Mouse (Mus musculus) stomach, embryonic 14.5 days (tissue): Measurements from ENCODE around the gene AF067063. TPM values are rescaled to one million over a fixed set of nuclear protein-coding genes. Genes with fewer than 3 reads are reported as not detected.
A peak's percentile ranks its signal among the peaks of the same experiment; 100 is the strongest.

ENCODE experiments used
- ATAC-seq: fragments of 200-750 bp; cut with Nextera tagmentation; 2 replicates; pipeline ENCODE4 v1.8.0; 2017; ENCODE audit warnings: low read depth, moderate TSS enrichment; ENCODE audit not compliant: insufficient number of reproducible peaks, insufficient read depth, low FRiP score
- H3K27ac ChIP-seq: fragments of 300-500 bp; sonication (generic); 2 replicates; pipeline ENCODE4 v1.5.1; 2014; ENCODE audit warnings: mild to moderate bottlenecking, low read length, moderate library complexity, mixed read lengths
- H3K27me3 ChIP-seq: fragments of 300-500 bp; sonication (generic); 2 replicates; pipeline ENCODE4 v1.6.1; 2014; ENCODE audit warnings: low read length, control low read depth, mixed read lengths; ENCODE audit not compliant: control insufficient read depth, insufficient read depth
- H3K36me3 ChIP-seq: fragments of 300-500 bp; sonication (generic); 2 replicates; pipeline ENCODE4 v1.6.1; 2014; ENCODE audit warnings: mild to moderate bottlenecking, control low read depth, low read length, moderate library complexity, mixed read lengths; ENCODE audit not compliant: control insufficient read depth, insufficient read depth
- H3K4me1 ChIP-seq: fragments of 300-500 bp; sonication (generic); 2 replicates; pipeline ENCODE4 v1.6.1; 2014; ENCODE audit warnings: low read length, control low read depth, mixed read lengths; ENCODE audit not compliant: control insufficient read depth, insufficient read depth
- H3K4me2 ChIP-seq: fragments of 300-500 bp; sonication (generic); replicated peaks from 2 replicates; pipeline ENCODE4 v1.6.1; 2014; ENCODE audit warnings: low read depth, low read length, control low read depth
- H3K4me3 ChIP-seq: fragments of 300-500 bp; sonication (generic); 2 replicates; pipeline ENCODE4 v1.5.1; 2014; ENCODE audit warnings: low read depth, low read length, control low read depth
- H3K9ac ChIP-seq: fragments of 300-500 bp; sonication (generic); replicated peaks from 2 replicates; pipeline ENCODE4 v1.6.1; 2014; ENCODE audit warnings: low read depth, mild to moderate bottlenecking, control low read depth, low read length, moderate library complexity, mixed read lengths
- H3K9me3 ChIP-seq: fragments of 300-500 bp; sonication (generic); 2 replicates; pipeline ENCODE4 v1.6.1; 2016; ENCODE audit warnings: low read depth, low read length, control low read depth; ENCODE audit not compliant: control insufficient read depth
- WGBS: fragments of 180-500 bp; shearing (Covaris S2); extraction: QIAGEN DNeasy Blood & Tissue Kit; methylation state at CpG from one replicate; pipeline ENCODE4 v1.1.7; 2014; 5-methylcytosine and 5-hydroxymethylcytosine counted together
- polyA plus RNA-seq: library from polyadenylated mRNA; unstranded; fragments of >200 nt; fragmentation: Nextera tagmentation; extraction: Ambion mirVana; gene quantifications from 2 replicates; pipeline ENCODE4 v1.2.1, GENCODE M21; 2014

Gene AF067063
- polyA plus RNA-seq, 1 experiment from 2014 or later = not detected

DNA sequence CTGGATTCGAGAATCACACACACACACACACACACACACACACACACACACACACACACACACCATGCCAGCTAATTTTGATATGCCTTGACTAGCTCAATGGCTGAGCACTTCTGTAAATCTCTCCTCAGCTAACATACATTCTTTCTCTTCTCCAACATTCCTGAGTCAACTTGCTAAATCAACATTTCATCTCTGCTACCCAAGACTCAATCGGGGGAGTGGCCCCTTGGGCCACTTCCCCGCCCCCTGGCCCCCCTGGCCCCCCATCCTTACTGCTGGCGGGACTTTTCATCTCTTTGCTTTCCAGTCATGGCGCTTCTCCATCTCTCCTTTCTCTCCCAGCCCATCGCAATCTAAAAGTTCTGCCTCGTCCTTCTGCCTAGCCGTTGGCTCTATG, 13.2 kb downstream of the AF067063 start:
- Histone ChIP-seq H3K9me3 (no peaks in the 10 kb centered on the region), H3K27ac (no peak overlapping the region), H3K4me2 (no peak overlapping the region), H3K27me3 (no peaks in the 10 kb centered on the region), H3K4me1 (no peaks in the 10 kb centered on the region), H3K36me3 (no peaks in the 10 kb centered on the region), H3K4me3 (no peak overlapping the region), H3K9ac (no peak overlapping the region)
- 46% methylated on average over 8 of the region's 8 CpGs for whole genome bisulfite sequencing
- peak; percentile 46; the same call in 1 of the 2 replicates for ATAC-seq

DNA sequence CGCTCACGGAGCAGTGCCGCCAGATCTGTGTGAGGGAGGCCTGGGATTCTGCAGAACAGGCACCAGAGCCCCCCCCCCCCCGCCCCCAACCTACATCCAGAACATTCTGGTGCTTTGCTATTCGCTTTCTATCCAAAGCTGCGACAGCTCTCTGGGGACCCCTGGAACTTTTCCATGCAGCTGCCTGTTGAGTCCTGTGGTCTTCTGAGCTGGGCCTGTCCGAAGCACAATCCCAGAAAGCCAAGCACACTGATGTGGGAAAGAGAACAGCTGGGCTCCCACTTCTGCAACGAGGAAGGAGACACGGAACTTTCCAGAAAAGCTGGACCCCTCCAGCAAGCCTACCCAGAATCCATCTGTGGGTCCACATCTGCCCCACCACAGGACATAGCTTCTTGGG, 20.0 kb downstream of the AF067063 start:
- no peak for ATAC-seq

DNA sequence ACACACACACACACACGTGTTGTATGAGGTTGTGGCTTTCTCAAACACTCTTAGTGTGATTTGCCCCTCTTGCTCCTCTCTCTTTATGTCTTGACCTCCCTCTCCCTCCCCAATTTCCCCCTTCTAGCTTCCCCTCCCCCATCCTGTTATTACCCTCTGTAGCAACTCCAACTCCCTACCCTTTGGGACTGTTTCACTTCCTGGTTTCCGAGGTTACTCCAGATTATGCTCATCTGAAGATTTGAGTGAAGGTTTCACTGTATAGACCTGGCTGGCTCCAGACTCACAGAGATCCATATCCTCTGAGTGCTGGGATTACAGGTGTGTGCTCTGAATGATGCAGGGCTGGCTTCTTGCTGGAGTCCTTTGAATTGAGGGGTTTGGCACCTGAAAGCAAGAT, 21.1 kb downstream of the AF067063 start:
- no peak for ATAC-seq
- Histone ChIP-seq H3K4me2 (no peak overlapping the region), H3K27me3 (no peaks in the 10 kb centered on the region), H3K27ac (no peak overlapping the region), H3K4me3 (no peak overlapping the region), H3K9me3 (no peaks in the 10 kb centered on the region), H3K9ac (no peak overlapping the region), H3K36me3 (no peaks in the 10 kb centered on the region), H3K4me1 (no peaks in the 10 kb centered on the region)
- 74% methylated on average over 2 of the region's 2 CpGs for WGBS

More for the DNA sequence above, 20.0 kb downstream of the AF067063 start:
- no peak overlapping the region for H3K4me2 ChIP-seq
- H3K4me3 ChIP-seq = no peak overlapping the region
- H3K27ac ChIP-seq = no peak overlapping the region
- no peak overlapping the region for H3K9ac ChIP-seq
- no peaks in the 10 kb centered on the region for H3K27me3 ChIP-seq
- no peaks in the 10 kb centered on the region for H3K9me3 ChIP-seq
- no peaks in the 10 kb centered on the region for H3K36me3 ChIP-seq
- no peaks in the 10 kb centered on the region for H3K4me1 ChIP-seq
- WGBS = 83% methylated on average over 9 of the region's 9 CpGs

DNA sequence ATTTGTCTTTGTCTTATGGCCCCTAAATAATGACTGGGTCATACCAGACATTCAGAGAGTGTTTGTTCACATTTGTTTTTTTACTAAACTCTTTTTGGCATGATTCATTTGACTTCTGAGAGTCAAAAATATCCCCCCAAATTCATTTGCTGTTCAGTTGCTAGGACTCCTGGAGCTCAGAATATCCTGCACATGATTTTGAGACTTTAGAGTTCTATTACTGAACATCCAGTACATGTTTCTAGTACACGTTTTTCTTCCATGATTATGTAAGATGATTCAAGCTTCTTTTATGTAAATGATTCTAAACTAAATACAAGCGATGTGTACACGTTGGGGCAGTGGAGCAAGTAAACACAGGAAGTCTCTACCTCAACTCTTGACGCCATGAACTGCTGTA, 32.4 kb downstream of the AF067063 start:
- Histone ChIP-seq H3K9me3 (no peaks in the 10 kb centered on the region), H3K27ac (no peak overlapping the region), H3K27me3 (no peaks in the 10 kb centered on the region), H3K36me3 (no peaks in the 10 kb centered on the region), H3K9ac (no peak overlapping the region), H3K4me1 (no peaks in the 10 kb centered on the region), H3K4me3 (no peak overlapping the region), H3K4me2 (no peak overlapping the region)
- WGBS = 63% methylated on average over 4 of the region's 4 CpGs
- ATAC-seq = no peak

DNA sequence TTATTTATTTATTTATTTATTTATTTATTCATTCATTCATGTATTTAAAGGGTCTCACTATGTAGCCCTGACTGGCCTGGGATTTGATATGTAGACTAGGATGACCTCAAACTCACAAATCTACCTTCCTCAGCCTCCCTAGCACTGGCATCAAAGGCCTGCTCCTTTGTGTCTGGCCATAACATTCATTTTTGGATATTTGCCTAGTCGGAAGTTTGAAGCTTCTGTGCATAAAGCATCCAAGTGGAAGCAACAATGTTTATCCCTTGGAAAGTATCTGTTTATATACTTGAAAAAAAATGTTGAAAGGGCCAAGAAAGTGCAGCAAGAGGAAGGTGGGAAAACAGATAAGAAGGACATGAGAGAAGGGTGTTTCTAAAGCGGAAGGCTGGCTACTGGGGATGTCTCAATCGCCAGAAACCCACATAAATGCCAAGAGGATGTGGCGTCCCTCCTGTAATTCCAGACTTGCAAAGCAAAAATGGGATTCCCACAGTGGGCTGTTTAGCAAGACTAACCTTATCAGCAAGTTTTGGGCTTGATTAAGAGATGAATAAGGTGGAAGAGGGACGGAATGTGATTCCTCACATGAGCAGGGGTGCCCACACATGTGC, 37.1 kb downstream of the AF067063 start:
- Histone ChIP-seq H3K36me3 (no peaks in the 10 kb centered on the region), H3K4me2 (no peak overlapping the region), H3K4me1 (peaks cover 10% of the 10 kb centered on the region; the same call in 1 of the 2 replicates), H3K27me3 (no peaks in the 10 kb centered on the region), H3K27ac (no peak overlapping the region), H3K9me3 (no peaks in the 10 kb centered on the region), H3K4me3 (no peak overlapping the region), H3K9ac (no peak overlapping the region)
- WGBS = 71% methylated on average over 5 of the region's 5 CpGs
- no peak for ATAC-seq

DNA sequence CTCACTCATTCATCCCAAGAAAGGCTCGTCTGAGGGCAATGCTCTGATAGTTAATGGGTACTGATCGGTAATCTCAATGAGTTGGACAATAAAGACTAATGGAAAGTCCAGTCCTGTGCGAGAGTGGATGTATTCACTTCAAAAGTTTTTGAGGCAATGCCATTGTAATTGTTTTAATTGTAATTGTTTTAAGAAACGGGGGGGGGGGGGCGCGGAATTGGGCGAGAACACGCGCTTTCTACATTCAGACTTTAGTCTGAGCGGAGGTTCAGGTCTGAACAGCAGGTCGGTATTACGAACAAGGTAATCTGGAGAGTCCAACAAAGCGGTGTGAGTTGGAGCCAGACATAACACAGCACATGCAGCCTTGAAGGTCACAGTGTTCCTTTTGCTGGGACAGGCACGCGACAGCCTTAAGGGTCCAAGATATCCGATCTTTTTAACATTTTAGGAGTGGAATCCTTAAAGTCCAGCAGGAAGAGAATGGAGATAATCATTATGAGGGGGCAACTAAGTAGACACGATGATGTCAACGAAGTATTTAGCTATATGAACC, 38.4 kb downstream of the AF067063 start:
- Histone ChIP-seq H3K27me3 (no peaks in the 10 kb centered on the region), H3K9me3 (no peaks in the 10 kb centered on the region), H3K27ac (peak overlapping the region; percentile 92), H3K36me3 (peaks cover 10% of the 10 kb centered on the region; the same call in 1 of the 2 replicates), H3K4me3 (peak overlapping the region; percentile 85), H3K4me2 (peak overlapping the region; percentile 68), H3K4me1 (peaks cover 10% of the 10 kb centered on the region; the same call in 1 of the 2 replicates), H3K9ac (0 out of 2 replicates have a peak overlapping the region, but pooled peaks have one; percentile 89)
- 3% methylated on average over 18 of the region's 18 CpGs for WGBS
- no peak for ATAC-seq

DNA sequence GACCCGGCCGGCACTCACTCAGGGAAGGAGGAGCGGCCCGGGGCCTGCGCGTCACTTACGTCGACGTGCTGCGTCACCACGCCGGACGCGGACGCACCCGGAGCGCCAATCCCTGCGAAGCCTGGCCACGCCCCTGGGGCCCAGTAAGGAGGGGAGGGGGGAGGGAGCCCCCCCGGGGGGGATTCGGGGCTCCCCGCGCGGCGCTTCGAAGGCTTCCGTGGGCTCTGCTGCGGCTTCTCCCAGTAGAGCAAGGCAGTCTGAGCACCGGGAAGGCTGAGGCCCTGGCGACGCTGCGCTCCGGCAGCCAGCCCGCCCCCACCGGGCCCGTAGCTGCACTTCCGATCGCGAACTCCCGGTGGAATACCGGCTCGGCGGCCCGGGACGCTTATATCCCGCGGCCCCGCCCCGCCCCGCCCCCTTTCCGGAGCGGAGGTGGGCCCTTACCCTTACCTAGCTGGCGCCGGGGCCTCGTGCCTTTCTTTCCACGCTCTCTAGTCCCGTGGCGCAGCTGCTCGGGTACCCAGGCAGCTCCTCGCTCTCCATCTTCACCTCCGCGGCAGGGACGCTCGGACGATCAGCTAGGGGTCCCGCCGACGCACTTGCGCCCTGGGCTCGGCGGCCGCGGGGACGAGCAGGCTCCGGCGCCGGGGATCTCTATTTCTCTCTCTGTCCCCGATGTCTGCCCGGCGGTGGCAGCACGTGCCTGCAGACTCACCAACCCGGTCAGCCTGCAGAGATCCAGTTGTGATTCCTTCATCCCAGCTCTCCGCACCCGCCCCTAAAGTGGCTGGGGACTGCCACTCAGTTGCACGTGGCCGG, 39.0 kb downstream of the AF067063 start, which contains the start of gene Zfp131:
Zfp131 (minus strand) TSS at position 129 of the 819 bp plus-strand sequence.
- peak within 1 kb of the TSS; percentile 96 for H3K27ac ChIP-seq
- ATAC-seq = peak; percentile 98
- peak within 1 kb of the TSS; percentile 89 for H3K9ac ChIP-seq
- H3K4me2 ChIP-seq = peak within 1 kb of the TSS; percentile 68
- peaks cover 15% of the 10 kb centered on the region; the same call in 1 of the 2 replicates for H3K36me3 ChIP-seq
- WGBS = under 1% methylated on average over 73 of the region's 86 CpGs
- no peaks in the 10 kb centered on the region for H3K9me3 ChIP-seq
- no peaks in the 10 kb centered on the region for H3K27me3 ChIP-seq
- H3K4me3 ChIP-seq = peak within 1 kb of the TSS; percentile 85
- H3K4me1 ChIP-seq = peaks cover 10% of the 10 kb centered on the region; the same call in 1 of the 2 replicates
